Mouse (Mus musculus) liver, adult 2 months (tissue): ENCODE measurements around the gene Adamtsl3.

Experiments used
- CTCF ChIP-seq: fragments of 200-500 bp; IDR thresholded peaks from 2 replicates; pipeline ENCODE4 v1.5.1; 2011; ENCODE audit warnings: low read depth, low read length, control low read depth
- POLR2A ChIP-seq: fragments of 200-500 bp; IDR thresholded peaks from 2 replicates; pipeline ENCODE4 v1.6.1; 2011; ENCODE audit warnings: low read length, control low read depth; ENCODE audit not compliant: insufficient read depth; ENCODE audit errors: extremely low read depth

- TF ChIP-seq CTCF (no peak), POLR2A (no peak)
Measured at GRCm38 (mm10) chr7:82433226-82433625, 97.7 kb downstream of the Adamtsl3 start.
